Mouse (Mus musculus) adrenal gland, adult 8-10 months (tissue): ENCODE measurements around the gene Ifi211. TPM values are rescaled to one million over a fixed set of nuclear protein-coding genes. Genes with fewer than 3 reads are reported as not detected.
"Not testable (repeated sequence)": the region's sequence is repeated elsewhere in the genome, so short reads cannot be mapped to it uniquely, and the experiment has no call there.

ENCODE experiments used
- DNase-seq: peaks from one replicate; pipeline ENCODE4 v3.0.0; 2022
- total RNA-seq, 4 experiments: library from RNA; stranded (reverse); gene quantifications; 2 replicates each; pipeline ENCODE4 v1.2.4; 2022

Gene Ifi211
- total RNA-seq, 4 experiments from 2014 or later = 1.3 to 3.0 (median 1.6) TPM

- not testable (repeated sequence) for DNase-seq
These were observed 33.4 kb downstream of the Ifi211 start for GRCm38 (mm10) chr1:173879225-173879987.

DNA sequence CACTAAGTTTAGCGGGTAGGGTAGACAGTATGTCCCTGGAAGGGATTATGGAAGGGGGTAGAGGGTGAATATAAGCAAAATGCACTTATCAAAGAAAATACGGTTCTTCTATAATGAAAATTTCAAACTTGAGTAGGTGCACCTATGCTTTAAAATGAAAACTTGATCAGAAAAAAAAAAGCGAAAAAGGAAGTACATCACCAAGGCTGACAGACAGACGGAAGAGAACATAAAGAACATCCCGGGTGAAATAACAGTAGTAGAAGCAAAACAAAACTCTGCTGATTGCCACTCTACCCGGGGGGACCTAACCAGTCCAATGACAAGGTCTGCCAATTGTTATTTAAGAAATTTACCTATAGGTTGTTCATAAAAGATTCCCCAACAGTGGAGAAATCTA lies 34.6 kb downstream of the Ifi211 start:
- not testable (repeated sequence) for DNase-seq

GRCm38 (mm10) chr1:173877125-173877524 lies 35.7 kb downstream of the Ifi211 start:
- DNase-seq = not testable (repeated sequence)

DNA sequence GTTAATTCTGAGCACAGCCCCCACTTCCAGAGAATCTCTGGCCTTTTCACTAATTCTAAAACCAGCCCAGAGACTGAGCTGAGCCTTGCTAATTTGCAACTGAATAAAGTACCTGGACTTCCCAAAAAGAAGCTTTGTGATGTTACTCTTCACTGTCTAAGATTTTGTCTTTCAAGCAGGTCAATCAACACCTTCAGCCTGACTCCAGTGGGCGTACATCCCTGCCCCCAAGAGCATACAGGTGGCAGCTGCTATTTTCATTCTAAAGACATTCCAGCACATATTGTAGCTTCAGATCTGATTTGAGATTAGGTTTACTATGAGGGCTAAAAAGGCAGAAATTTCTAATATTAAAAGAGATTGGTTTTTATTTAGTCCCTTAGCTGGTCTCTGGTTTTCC lies 44.3 kb downstream of the Ifi211 start:
- DNase-seq = not testable (repeated sequence)

GRCm38 (mm10) chr1:173866504-173866903 lies 46.3 kb downstream of the Ifi211 start:
- DNase-seq = no peak

DNA sequence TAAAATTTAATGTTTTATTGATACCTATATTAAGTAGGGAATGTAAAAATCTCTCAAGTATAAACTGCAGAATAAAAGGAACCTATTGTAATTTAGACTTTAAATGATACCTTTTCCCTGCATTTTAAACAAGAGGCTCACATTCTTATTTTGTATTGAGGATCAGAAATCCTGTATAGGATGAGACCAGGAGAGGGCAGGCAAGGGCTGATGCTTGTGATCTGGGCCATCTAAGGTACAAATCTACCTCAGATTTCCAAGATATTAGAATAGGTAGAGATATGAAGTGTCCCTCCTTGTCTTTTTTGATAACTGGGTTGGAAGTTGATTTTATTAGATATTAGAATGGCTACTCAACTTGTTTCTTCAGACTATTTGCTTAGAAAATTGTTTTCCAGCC lies 59.1 kb downstream of the Ifi211 start:
- not testable (repeated sequence) for DNase-seq

DNA sequence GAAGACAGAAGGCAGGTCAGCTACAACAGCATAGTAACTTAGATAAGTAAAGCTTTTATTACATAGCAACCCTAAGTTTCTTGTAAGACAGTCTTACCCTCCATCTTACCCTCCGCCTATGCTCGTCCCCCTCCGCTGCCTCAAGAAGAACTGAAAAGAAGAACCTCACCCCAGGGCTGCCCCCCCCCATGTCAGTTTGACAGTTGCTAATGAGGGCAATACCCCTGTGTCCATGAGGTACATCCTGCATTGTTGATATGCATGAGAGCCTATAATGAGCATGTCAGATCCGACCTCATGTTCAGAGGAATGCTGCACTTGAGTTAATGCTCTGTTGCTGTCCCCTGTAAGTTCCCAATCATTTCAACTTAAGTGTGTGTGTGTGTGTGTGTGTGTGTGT lies 60.0 kb downstream of the Ifi211 start:
- DNase-seq = not testable (repeated sequence)

Other genes starting within 250 kb of the Ifi211 start
- 1 to 10 TPM; 1.5 to 3.0 (median 2.3) TPM for gene Ifi208, start 239.4 kb downstream of the Ifi211 start, total RNA-seq
- gene Ifi207, start 171.3 kb downstream of the Ifi211 start, total RNA-seq = 1 to 10 TPM; 3.4 to 6.7 (median 4.5) TPM
- gene Ifi204, start 146.1 kb downstream of the Ifi211 start, total RNA-seq = 1 to 10 TPM; 4.8 to 6.7 (median 5.6) TPM
- gene Mndal, start 29.4 kb upstream of the Ifi211 start, total RNA-seq = 10 to 100 TPM; 10.5 to 23.6 (median 16.3) TPM
- 10 to 100 TPM in 3 of 4 experiments, 1 to 10 TPM in 1; 8.3 to 18.8 (median 14.0) TPM for gene Ifi203, start 29.6 kb upstream of the Ifi211 start, total RNA-seq
- gene Ifi202b, start 69.7 kb upstream of the Ifi211 start, total RNA-seq = not detected
- 1 to 10 TPM; 2.7 to 6.5 (median 4.3) TPM for gene Ifi205, start 118.8 kb upstream of the Ifi211 start, total RNA-seq
- gene Olfr433, start 127.7 kb upstream of the Ifi211 start, total RNA-seq = not detected
- not detected for gene Olfr432, start 136.2 kb upstream of the Ifi211 start, total RNA-seq
- not detected for gene Olfr430, start 153.6 kb upstream of the Ifi211 start, total RNA-seq
- not detected for gene Olfr429, start 171.3 kb upstream of the Ifi211 start, total RNA-seq
- not detected for gene Olfr427, start 183.8 kb upstream of the Ifi211 start, total RNA-seq
- not detected for gene Olfr231, start 208.1 kb upstream of the Ifi211 start, total RNA-seq
- gene Olfr424, start 218.5 kb upstream of the Ifi211 start, total RNA-seq = not detected
- gene Olfr420, start 242.6 kb upstream of the Ifi211 start, total RNA-seq = not detected